Mouse (Mus musculus) stomach, embryonic 14.5 days (tissue): Measurements from ENCODE around the gene Gli1. TPM values are rescaled to one million over a fixed set of nuclear protein-coding genes. Genes with fewer than 3 reads are reported as not detected.

ENCODE experiments used
- ATAC-seq: fragments of 200-750 bp; cut with Nextera tagmentation; 2 replicates; pipeline ENCODE4 v1.8.0; 2017; ENCODE audit warnings: low read depth, moderate TSS enrichment; ENCODE audit not compliant: insufficient number of reproducible peaks, insufficient read depth, low FRiP score
- H3K27ac ChIP-seq: fragments of 300-500 bp; sonication (generic); 2 replicates; pipeline ENCODE4 v1.5.1; 2014; ENCODE audit warnings: mild to moderate bottlenecking, low read length, moderate library complexity, mixed read lengths
- H3K27me3 ChIP-seq: fragments of 300-500 bp; sonication (generic); 2 replicates; pipeline ENCODE4 v1.6.1; 2014; ENCODE audit warnings: low read length, control low read depth, mixed read lengths; ENCODE audit not compliant: control insufficient read depth, insufficient read depth
- H3K36me3 ChIP-seq: fragments of 300-500 bp; sonication (generic); 2 replicates; pipeline ENCODE4 v1.6.1; 2014; ENCODE audit warnings: mild to moderate bottlenecking, control low read depth, low read length, moderate library complexity, mixed read lengths; ENCODE audit not compliant: control insufficient read depth, insufficient read depth
- H3K4me1 ChIP-seq: fragments of 300-500 bp; sonication (generic); 2 replicates; pipeline ENCODE4 v1.6.1; 2014; ENCODE audit warnings: low read length, control low read depth, mixed read lengths; ENCODE audit not compliant: control insufficient read depth, insufficient read depth
- H3K4me2 ChIP-seq: fragments of 300-500 bp; sonication (generic); replicated peaks from 2 replicates; pipeline ENCODE4 v1.6.1; 2014; ENCODE audit warnings: low read depth, low read length, control low read depth
- H3K4me3 ChIP-seq: fragments of 300-500 bp; sonication (generic); 2 replicates; pipeline ENCODE4 v1.5.1; 2014; ENCODE audit warnings: low read depth, low read length, control low read depth
- H3K9ac ChIP-seq: fragments of 300-500 bp; sonication (generic); replicated peaks from 2 replicates; pipeline ENCODE4 v1.6.1; 2014; ENCODE audit warnings: low read depth, mild to moderate bottlenecking, control low read depth, low read length, moderate library complexity, mixed read lengths
- H3K9me3 ChIP-seq: fragments of 300-500 bp; sonication (generic); 2 replicates; pipeline ENCODE4 v1.6.1; 2016; ENCODE audit warnings: low read depth, low read length, control low read depth; ENCODE audit not compliant: control insufficient read depth
- WGBS: fragments of 180-500 bp; shearing (Covaris S2); extraction: QIAGEN DNeasy Blood & Tissue Kit; methylation state at CpG from one replicate; pipeline ENCODE4 v1.1.7; 2014; 5-methylcytosine and 5-hydroxymethylcytosine counted together
- polyA plus RNA-seq: library from polyadenylated mRNA; unstranded; fragments of >200 nt; fragmentation: Nextera tagmentation; extraction: Ambion mirVana; gene quantifications from 2 replicates; pipeline ENCODE4 v1.2.1, GENCODE M21; 2014

Gli1 gene
- polyA plus RNA-seq = 15.5 and 17.6 TPM in 2 replicates

GRCm38 (mm10) chr10:127341891-127342639, at the start of gene Gli1:
TSS of gene Gli1 (minus strand) at chr10:127341974.
- Histone ChIP-seq H3K27me3 (no peaks in the 10 kb centered on the region), H3K36me3 (peaks cover 5% of the 10 kb centered on the region; the same call in 1 of the 2 replicates), H3K9me3 (no peaks in the 10 kb centered on the region), H3K4me1 (0 out of 2 replicates have a peak, but pooled peaks cover 6% of the 10 kb centered on the region), H3K27ac (peak within 1 kb of the TSS; percentile 97), H3K9ac (peak within 1 kb of the TSS; percentile 57), H3K4me3 (peak within 1 kb of the TSS; percentile 57), H3K4me2 (peak within 1 kb of the TSS; percentile 92)
- under 1% methylated on average over 29 of the region's 29 CpGs for WGBS
- ATAC-seq = peak; percentile 24; the same call in 1 of the 2 replicates

- H3K4me3 ChIP-seq = peak overlapping the region; percentile 61
- H3K9ac ChIP-seq = peak overlapping the region; percentile 83; the same call in 1 of the 2 replicates
- H3K4me1 ChIP-seq = peaks cover 15% of the 10 kb centered on the region
- no peaks in the 10 kb centered on the region for H3K9me3 ChIP-seq
- peak overlapping the region; percentile 88; the same call in 1 of the 2 replicates for H3K27ac ChIP-seq
- ATAC-seq = no peak
- WGBS = 49% methylated on average over 2 of the region's 2 CpGs
- H3K36me3 ChIP-seq = no peaks in the 10 kb centered on the region
- H3K27me3 ChIP-seq = no peaks in the 10 kb centered on the region
- H3K4me2 ChIP-seq = peak overlapping the region; percentile 65
Measured at GRCm38 (mm10) chr10:127381743-127382134, 40.0 kb upstream of the Gli1 start.

GRCm38 (mm10) chr10:127380767-127381742, 39.3 kb upstream of the Gli1 start:
- ATAC-seq = peak; percentile 73
- no peaks in the 10 kb centered on the region for H3K36me3 ChIP-seq
- H3K27me3 ChIP-seq = no peaks in the 10 kb centered on the region

DNA sequence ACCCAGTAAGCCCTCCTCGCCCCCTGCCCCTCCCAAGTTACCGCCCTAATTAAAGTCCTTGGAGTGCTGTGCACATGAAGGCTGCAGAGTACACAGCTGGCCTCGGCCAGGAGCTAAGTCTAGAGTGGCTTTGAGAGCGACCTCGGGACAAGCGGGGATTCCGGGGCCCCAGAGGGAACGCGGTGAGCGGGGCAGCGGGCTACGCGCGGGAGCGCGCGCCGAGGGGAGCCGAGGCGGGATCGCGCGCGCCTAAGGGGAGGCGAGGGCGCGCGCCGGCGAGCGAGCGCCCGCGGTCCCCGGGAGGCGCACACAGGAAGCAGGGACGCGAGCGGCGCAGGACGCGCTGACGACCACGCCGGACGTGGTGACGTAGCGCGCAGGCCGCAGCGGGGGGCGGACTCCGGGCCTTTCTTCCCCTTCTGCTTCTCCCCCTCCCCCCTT, 38.5 kb upstream of the Gli1 start, which contains the start of gene R3hdm2:
TSS of gene R3hdm2 (plus strand) at position 77 of the 441 bp plus-strand sequence.
- WGBS = under 1% methylated on average over 38 of the region's 53 CpGs
- peak within 1 kb of the TSS; percentile 61 for H3K4me3 ChIP-seq
- H3K9me3 ChIP-seq = no peaks in the 10 kb centered on the region
- peak; percentile 95 for ATAC-seq
- no peaks in the 10 kb centered on the region for H3K36me3 ChIP-seq
- peaks cover 6% of the 10 kb centered on the region for H3K4me1 ChIP-seq
- H3K27ac ChIP-seq = peak within 1 kb of the TSS; percentile 88
- peak within 1 kb of the TSS; percentile 83 for H3K9ac ChIP-seq
- H3K27me3 ChIP-seq = no peaks in the 10 kb centered on the region
- peak within 1 kb of the TSS; percentile 65 for H3K4me2 ChIP-seq

More at GRCm38 (mm10) chr10:127380767-127381742, 39.3 kb upstream of the Gli1 start:
- H3K4me1 ChIP-seq = peaks cover 13% of the 10 kb centered on the region
- H3K9ac ChIP-seq = peak overlapping the region; percentile 83
- no peaks in the 10 kb centered on the region for H3K9me3 ChIP-seq
- under 1% methylated on average over 30 of the region's 79 CpGs for WGBS
- H3K4me2 ChIP-seq = peak overlapping the region; percentile 65
- H3K27ac ChIP-seq = peak overlapping the region; percentile 88
- H3K4me3 ChIP-seq = peak overlapping the region; percentile 61

DNA sequence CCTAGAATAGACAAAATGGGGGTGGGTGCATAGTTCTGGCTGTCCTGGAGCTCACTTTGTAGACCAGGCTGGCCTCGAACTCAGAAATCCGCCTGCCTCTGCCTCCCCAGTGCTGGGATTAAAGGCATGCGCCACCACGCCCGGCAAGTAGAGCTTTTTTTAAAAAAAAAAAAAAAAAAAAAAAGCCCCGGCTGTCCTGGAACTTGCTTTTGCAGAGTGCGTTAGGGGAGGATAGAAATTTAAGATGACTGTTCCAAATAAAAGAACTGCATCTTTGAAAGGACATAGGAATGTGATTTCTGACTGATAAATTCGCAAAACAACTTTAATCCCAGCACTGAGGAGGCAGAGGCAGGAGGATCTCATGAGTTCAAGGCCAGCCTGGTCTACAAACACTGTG, 37.9 kb upstream of the Gli1 start:
- no peaks in the 10 kb centered on the region for H3K27me3 ChIP-seq

GRCm38 (mm10) chr10:127377700-127378099, 35.9 kb upstream of the Gli1 start:
- H3K36me3 ChIP-seq = no peaks in the 10 kb centered on the region
- no peak overlapping the region for H3K27ac ChIP-seq
- peak; percentile 25; the same call in 1 of the 2 replicates for ATAC-seq
- H3K4me1 ChIP-seq = peaks cover 6% of the 10 kb centered on the region
- H3K27me3 ChIP-seq = no peaks in the 10 kb centered on the region
- 58% methylated on average over 3 of the region's 3 CpGs for WGBS
- H3K4me3 ChIP-seq = no peak overlapping the region
- no peak overlapping the region for H3K4me2 ChIP-seq
- H3K9me3 ChIP-seq = no peaks in the 10 kb centered on the region
- no peak overlapping the region for H3K9ac ChIP-seq

More for the DNA sequence above, 37.9 kb upstream of the Gli1 start:
- Histone ChIP-seq H3K4me3 (peak overlapping the region; percentile 61), H3K4me1 (peaks cover 6% of the 10 kb centered on the region), H3K4me2 (peak overlapping the region; percentile 54; the same call in 1 of the 2 replicates), H3K9me3 (no peaks in the 10 kb centered on the region), H3K27ac (peak overlapping the region; percentile 87), H3K36me3 (no peaks in the 10 kb centered on the region), H3K9ac (no peak overlapping the region)
- no peak for ATAC-seq
- WGBS = 82% methylated on average over 8 of the region's 8 CpGs

GRCm38 (mm10) chr10:127371023-127371422, 29.2 kb upstream of the Gli1 start:
- H3K27me3 ChIP-seq = no peaks in the 10 kb centered on the region
- H3K27ac ChIP-seq = no peak overlapping the region
- no peaks in the 10 kb centered on the region for H3K36me3 ChIP-seq
- 0 out of 2 replicates have a peak, but pooled peaks cover 7% of the 10 kb centered on the region for H3K4me1 ChIP-seq
- H3K4me3 ChIP-seq = no peak overlapping the region
- H3K9me3 ChIP-seq = no peaks in the 10 kb centered on the region
- ATAC-seq = no peak
- no peak overlapping the region for H3K4me2 ChIP-seq
- WGBS = 75% methylated on average over 2 of the region's 2 CpGs
- H3K9ac ChIP-seq = no peak overlapping the region
